Mouse (Mus musculus): Measurements from ENCODE around the gene Gm20388.

DNA sequence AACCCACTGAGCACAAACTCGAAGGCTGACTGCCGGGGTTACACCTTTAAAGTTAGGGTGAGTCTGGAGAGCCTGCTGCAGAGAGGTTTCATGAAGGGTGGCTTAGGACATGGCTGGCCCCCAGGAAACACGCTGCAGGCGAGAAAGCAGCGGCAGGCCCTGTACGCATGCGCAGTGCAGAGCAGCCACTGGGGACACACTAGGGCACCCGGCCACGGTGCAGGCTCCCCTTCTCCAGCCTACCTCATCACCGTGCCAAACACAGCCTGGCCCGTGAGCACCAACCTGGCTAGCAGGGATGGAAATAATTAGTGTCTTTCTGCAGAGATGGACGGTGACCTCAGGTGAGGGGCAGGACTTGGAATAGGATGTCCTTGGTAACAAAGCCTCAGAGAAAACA is 2175.4 kb downstream of the Gm20388 start:
- TF ChIP-seq CTCF (IDR thresholded peaks at IDR 0.05; ENCODE audit: low read depth, low read length) (no peak), POLR2A (IDR thresholded peaks at IDR 0.05; ENCODE audit: insufficient read depth, low read length) (no peak), EP300 (IDR thresholded peaks at IDR 0.05; ENCODE audit: insufficient read depth, low read depth, low read length) (no peak)

All from ES-Bruce4 (cell line).